Mouse (Mus musculus) kidney, embryonic 14.5 days (tissue): ENCODE measurements around the gene Prame. TPM values are rescaled to one million over a fixed set of nuclear protein-coding genes. Genes with fewer than 3 reads are reported as not detected.
"Not testable (repeated sequence)": the region's sequence is repeated elsewhere in the genome, so short reads cannot be mapped to it uniquely, and the experiment has no call there.

Experiments
- ATAC-seq: fragments of 200-750 bp; cut with Nextera tagmentation; 2 replicates; pipeline ENCODE4 v1.8.0; 2017; ENCODE audit warnings: moderate number of reproducible peaks, mild to moderate bottlenecking, moderate TSS enrichment, moderate library complexity; ENCODE audit not compliant: low FRiP score, low TSS enrichment
- H3K27ac ChIP-seq: fragments of 300-500 bp; sonication (generic); 2 replicates; pipeline ENCODE4 v1.5.1; 2014; ENCODE audit warnings: low read depth, mild to moderate bottlenecking, low read length, moderate library complexity, mixed read lengths
- H3K27me3 ChIP-seq: fragments of 300-500 bp; sonication (generic); 2 replicates; pipeline ENCODE4 v1.6.1; 2014; ENCODE audit warnings: mild to moderate bottlenecking, low read length; ENCODE audit not compliant: control insufficient read depth, insufficient read depth
- H3K36me3 ChIP-seq: fragments of 300-500 bp; sonication (generic); 2 replicates; pipeline ENCODE4 v1.6.1; 2014; ENCODE audit warnings: low read length, mixed read lengths; ENCODE audit not compliant: control insufficient read depth, insufficient read depth
- H3K4me1 ChIP-seq: fragments of 300-500 bp; sonication (generic); 2 replicates; pipeline ENCODE4 v1.6.1; 2014; ENCODE audit warnings: low read length, mixed read lengths; ENCODE audit not compliant: control insufficient read depth, insufficient read depth
- H3K4me2 ChIP-seq: fragments of 300-500 bp; sonication (generic); replicated peaks from 2 replicates; pipeline ENCODE4 v1.6.1; 2014; ENCODE audit warnings: low read depth, mild to moderate bottlenecking, low read length
- H3K4me3 ChIP-seq: fragments of 300-500 bp; sonication (generic); 2 replicates; pipeline ENCODE4 v1.5.1; 2014; ENCODE audit warnings: mild to moderate bottlenecking, low read length
- H3K9ac ChIP-seq: fragments of 300-500 bp; sonication (generic); 2 replicates; pipeline ENCODE4 v1.6.1; 2014; ENCODE audit warnings: low read depth, mild to moderate bottlenecking, low read length, moderate library complexity
- H3K9me3 ChIP-seq: fragments of 300-500 bp; sonication (generic); 2 replicates; pipeline ENCODE4 v1.6.1; 2016; ENCODE audit warnings: low read length; ENCODE audit not compliant: control insufficient read depth
- WGBS: fragments of 180-500 bp; shearing (Covaris S2); extraction: QIAGEN DNeasy Blood & Tissue Kit; methylation state at CpG from one replicate; pipeline ENCODE4 v1.1.7; 2014; 5-methylcytosine and 5-hydroxymethylcytosine counted together
- polyA plus RNA-seq: library from polyadenylated mRNA; unstranded; fragments of >200 nt; fragmentation: Nextera tagmentation; extraction: Ambion mirVana; gene quantifications from 2 replicates; pipeline ENCODE4 v1.2.1, GENCODE M21; 2014

Gene Prame
- not detected in 2 replicates for polyA plus RNA-seq

DNA sequence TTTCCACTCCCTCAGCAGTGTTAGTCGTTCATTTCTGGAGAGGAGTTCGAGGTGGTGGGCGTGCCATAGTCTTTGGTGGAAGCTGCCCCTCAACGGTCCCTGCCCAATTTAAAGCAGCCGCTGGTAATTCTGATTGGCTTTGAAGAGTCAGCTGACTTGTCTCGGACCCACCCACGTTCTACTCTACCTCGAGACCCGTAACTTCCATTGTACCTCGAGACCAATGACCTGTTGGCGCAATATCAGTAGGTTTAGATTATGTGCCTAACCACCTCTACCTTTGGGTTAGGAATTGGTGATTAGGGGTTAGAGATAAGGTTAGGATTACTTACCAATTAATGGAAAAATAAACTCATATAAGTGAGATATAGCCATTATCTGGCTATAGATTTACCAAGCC, at the start of gene Prame:
Gene Prame, minus strand, starts transcription at position 101 of the 400 bp plus-strand sequence.
- no peak within 1 kb of the TSS for H3K4me2 ChIP-seq
- 92% methylated on average over 11 of the region's 11 CpGs for WGBS
- H3K9ac ChIP-seq: no peak within 1 kb of the TSS
- H3K27ac ChIP-seq: no peak within 1 kb of the TSS
- H3K4me1 ChIP-seq: no peaks in the 10 kb centered on the region
- ATAC-seq: no peak
- no peaks in the 10 kb centered on the region for H3K9me3 ChIP-seq
- no peaks in the 10 kb centered on the region for H3K27me3 ChIP-seq
- H3K4me3 ChIP-seq: no peak within 1 kb of the TSS
- H3K36me3 ChIP-seq: no peaks in the 10 kb centered on the region

GRCm38 (mm10) chrX:135652173-135652772, 24.8 kb upstream of the Prame start:
- WGBS: 53% methylated on average over 9 of the region's 9 CpGs
- Histone ChIP-seq H3K27me3 (no peaks in the 10 kb centered on the region), H3K4me1 (no peaks in the 10 kb centered on the region), H3K4me3 (no peak overlapping the region), H3K9ac (no peak overlapping the region), H3K36me3 (no peaks in the 10 kb centered on the region), H3K4me2 (no peak overlapping the region), H3K9me3 (no peaks in the 10 kb centered on the region), H3K27ac (no peak overlapping the region)
- ATAC-seq: no peak

DNA sequence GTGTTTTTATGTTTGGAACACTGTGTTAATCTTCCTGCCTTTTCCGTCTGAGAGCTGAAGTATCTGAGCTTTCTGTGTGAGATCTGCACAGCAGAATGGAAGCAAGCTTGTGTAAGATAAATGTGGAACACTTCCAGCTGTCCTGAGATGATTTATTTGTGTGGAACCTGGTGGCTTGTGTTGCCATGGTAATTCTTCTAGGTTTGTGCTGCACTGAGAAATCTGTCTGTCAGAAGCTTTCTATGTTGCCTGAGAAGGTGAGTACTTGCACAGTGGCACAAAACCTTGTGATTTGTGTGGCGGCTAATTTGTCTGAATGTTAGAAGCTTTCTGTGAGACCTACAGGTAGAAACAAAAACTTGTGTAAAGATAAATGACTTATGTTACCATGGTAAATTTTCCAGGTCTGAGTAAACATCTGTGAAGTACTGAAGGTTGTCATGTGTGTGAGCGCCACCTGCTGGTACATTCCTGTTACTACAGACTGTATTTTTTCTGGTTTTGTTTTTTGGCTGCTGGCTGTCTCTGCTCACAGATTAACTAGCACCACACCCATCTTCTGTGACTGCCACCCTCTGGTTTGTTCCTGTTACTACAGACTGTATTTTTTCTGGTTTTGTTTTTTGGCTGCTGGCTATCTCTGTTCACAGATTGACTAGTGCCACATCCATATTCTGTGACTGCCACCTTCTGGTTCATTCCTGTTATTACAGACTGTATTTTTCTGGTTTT, 26.0 kb downstream of the Prame start:
- 70% methylated on average over 3 of the region's 3 CpGs for WGBS
- H3K9me3 ChIP-seq, H3K36me3 ChIP-seq, H3K27me3 ChIP-seq, ATAC-seq, H3K9ac ChIP-seq, H3K4me1 ChIP-seq, H3K4me3 ChIP-seq, H3K4me2 ChIP-seq, H3K27ac ChIP-seq: not testable (repeated sequence)

DNA sequence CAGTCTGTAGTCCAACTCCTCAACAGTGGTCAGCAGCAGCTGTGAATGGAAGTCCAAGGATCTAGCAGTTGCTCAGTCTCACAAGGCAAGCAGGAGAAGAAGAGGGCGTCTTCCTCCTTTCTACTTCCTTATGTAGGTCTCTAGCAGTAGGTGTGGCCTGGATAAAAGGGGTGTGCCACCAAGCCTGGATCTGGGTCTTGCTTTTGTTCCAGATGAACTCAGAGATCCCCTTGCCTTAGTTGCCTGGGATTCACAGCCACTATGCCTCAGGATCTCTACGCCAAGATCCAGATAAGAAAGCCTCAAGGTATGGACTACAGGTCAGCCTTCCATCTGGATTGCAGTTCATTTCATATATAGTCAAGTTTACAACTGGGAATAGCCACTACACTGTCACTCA, 28.8 kb downstream of the Prame start, which contains the start of gene Nxf7:
Gene Nxf7, minus strand, starts transcription at position 101 of the 400 bp plus-strand sequence.
- H3K4me2 ChIP-seq: no peak within 1 kb of the TSS
- no peak within 1 kb of the TSS for H3K27ac ChIP-seq
- no peak within 1 kb of the TSS for H3K4me3 ChIP-seq
- WGBS: 84% methylated on average over 2 of the region's 2 CpGs
- H3K4me1 ChIP-seq: no peaks in the 10 kb centered on the region
- no peak within 1 kb of the TSS for H3K9ac ChIP-seq
- H3K36me3 ChIP-seq: no peaks in the 10 kb centered on the region
- no peak for ATAC-seq
- peaks cover 6% of the 10 kb centered on the region; the same call in 1 of the 2 replicates for H3K9me3 ChIP-seq
- no peaks in the 10 kb centered on the region for H3K27me3 ChIP-seq

- Histone ChIP-seq H3K9me3 (peaks cover 6% of the 10 kb centered on the region; the same call in 1 of the 2 replicates), H3K4me2 (no peak overlapping the region), H3K4me3 (no peak overlapping the region), H3K36me3 (no peaks in the 10 kb centered on the region), H3K27me3 (no peaks in the 10 kb centered on the region), H3K27ac (no peak overlapping the region), H3K4me1 (no peaks in the 10 kb centered on the region), H3K9ac (no peak overlapping the region)
- 82% methylated on average over 13 of the region's 13 CpGs for WGBS
- no peak for ATAC-seq
These were observed 29.4 kb downstream of the Prame start for GRCm38 (mm10) chrX:135598096-135598495.

DNA sequence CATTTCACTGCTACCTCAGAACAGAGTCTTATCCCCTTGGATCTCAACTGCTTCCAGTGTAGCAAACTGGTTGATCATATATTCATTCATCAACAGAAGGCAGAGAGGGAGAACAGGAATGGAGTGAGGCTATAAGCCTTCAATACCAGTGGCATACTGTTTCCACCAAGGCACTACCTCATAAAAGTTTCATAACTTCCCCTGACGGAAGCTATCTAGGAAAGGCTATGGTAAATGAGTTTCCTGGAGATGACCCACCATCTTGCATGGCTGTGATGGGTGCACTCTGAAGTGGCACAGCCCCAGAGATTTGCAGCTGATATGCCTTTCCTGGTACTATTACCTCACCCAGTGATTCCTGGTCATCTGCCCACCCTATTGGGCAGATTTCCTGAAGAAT, 51.1 kb downstream of the Prame start:
- Histone ChIP-seq H3K4me2 (no peak overlapping the region), H3K27ac (no peak overlapping the region), H3K4me1 (no peaks in the 10 kb centered on the region), H3K36me3 (no peaks in the 10 kb centered on the region), H3K9me3 (no peaks in the 10 kb centered on the region), H3K27me3 (no peaks in the 10 kb centered on the region; the same call in 1 of the 2 replicates), H3K4me3 (no peak overlapping the region), H3K9ac (no peak overlapping the region)
- no peak for ATAC-seq
- WGBS: 83% methylated on average over 1 of the region's 1 CpGs

DNA sequence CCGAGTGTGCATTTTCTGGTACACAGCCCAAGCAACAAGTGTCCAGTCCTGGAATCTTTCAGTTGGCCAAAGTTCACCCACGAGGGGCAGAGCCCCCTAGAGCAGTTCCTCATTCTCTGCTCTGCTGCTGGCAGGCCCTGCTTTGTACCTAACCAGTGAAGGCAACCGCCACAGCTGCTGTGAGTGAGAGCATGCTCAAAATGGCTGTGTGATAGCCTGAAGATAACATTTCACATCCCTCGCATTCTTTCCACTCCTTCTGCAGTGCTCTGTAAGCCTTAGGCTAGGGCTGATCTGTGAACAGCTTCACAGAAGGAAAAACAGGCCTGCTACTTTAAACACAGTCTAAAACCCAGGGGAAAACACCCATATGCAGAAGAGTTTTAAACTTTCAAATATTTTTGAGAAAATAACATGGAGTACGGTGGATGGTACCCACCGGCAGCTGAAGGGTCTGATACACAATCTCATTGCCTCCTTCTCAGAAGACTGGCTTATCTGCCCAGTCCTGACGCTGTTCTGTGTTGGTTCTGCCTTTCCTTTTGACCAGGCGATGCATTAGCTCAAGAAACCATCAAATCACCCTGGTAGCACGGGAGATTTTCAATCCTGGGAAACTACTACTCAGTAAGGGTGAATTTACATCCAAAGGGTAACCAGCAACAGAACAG, 52.4 kb downstream of the Prame start:
- ATAC-seq: peak; percentile 70; the same call in 1 of the 2 replicates
- H3K27me3 ChIP-seq, H3K27ac ChIP-seq, H3K4me1 ChIP-seq, H3K9me3 ChIP-seq, H3K9ac ChIP-seq, H3K4me3 ChIP-seq, H3K4me2 ChIP-seq, H3K36me3 ChIP-seq: not testable (repeated sequence)
- 75% methylated on average over 9 of the region's 9 CpGs for WGBS

GRCm38 (mm10) chrX:135574261-135574957, 53.1 kb downstream of the Prame start:
- H3K27me3 ChIP-seq, H3K4me3 ChIP-seq, H3K27ac ChIP-seq, H3K9me3 ChIP-seq, H3K4me2 ChIP-seq, H3K4me1 ChIP-seq, H3K36me3 ChIP-seq, H3K9ac ChIP-seq: not testable (repeated sequence)
- peak; percentile 91 for ATAC-seq
- WGBS: 28% methylated on average over 8 of the region's 8 CpGs
